Mouse (Mus musculus) embryonic facial prominence, embryonic 15.5 days (tissue): ENCODE data around the gene Cpm. TPM values are rescaled to one million over a fixed set of nuclear protein-coding genes. Genes with fewer than 3 reads are reported as not detected.

Source experiments
- ATAC-seq: fragments of 200-750 bp; cut with Nextera tagmentation; 2 replicates; pipeline ENCODE4 v1.8.0; 2017; ENCODE audit warnings: low read depth, moderate TSS enrichment; ENCODE audit not compliant: insufficient number of reproducible peaks, low FRiP score, low TSS enrichment
- H3K27ac ChIP-seq: fragments of 300-500 bp; sonication (generic); replicated peaks from 2 replicates; pipeline ENCODE4 v1.5.1; 2015; ENCODE audit warnings: mild to moderate bottlenecking, inconsistent platforms
- H3K27me3 ChIP-seq: fragments of 300-500 bp; sonication (generic); 2 replicates; pipeline ENCODE4 v1.6.1; 2015; ENCODE audit warnings: inconsistent platforms
- H3K36me3 ChIP-seq: fragments of 300-500 bp; sonication (generic); 2 replicates; pipeline ENCODE4 v1.6.1; 2015; ENCODE audit warnings: mild to moderate bottlenecking, inconsistent platforms
- H3K4me1 ChIP-seq: fragments of 300-500 bp; sonication (generic); 2 replicates; pipeline ENCODE4 v1.6.1; 2015; ENCODE audit warnings: inconsistent platforms
- H3K4me2 ChIP-seq: fragments of 300-500 bp; sonication (generic); replicated peaks from 2 replicates; pipeline ENCODE4 v1.6.1; 2015; ENCODE audit warnings: mild to moderate bottlenecking, inconsistent platforms
- H3K4me3 ChIP-seq: fragments of 300-500 bp; sonication (generic); replicated peaks from 2 replicates; pipeline ENCODE4 v1.5.1; 2015; ENCODE audit warnings: mild to moderate bottlenecking, inconsistent platforms
- H3K9ac ChIP-seq: fragments of 300-500 bp; sonication (generic); 2 replicates; pipeline ENCODE4 v1.6.1; 2015; ENCODE audit warnings: inconsistent platforms
- H3K9me3 ChIP-seq: fragments of 300-500 bp; sonication (generic); replicated peaks from 2 replicates; pipeline ENCODE4 v1.6.1; 2016; ENCODE audit warnings: inconsistent platforms
- WGBS: fragments of 180-500 bp; shearing (Covaris S2); methylation state at CpG from one replicate; pipeline ENCODE4 v1.1.7; 2015; 5-methylcytosine and 5-hydroxymethylcytosine counted together
- polyA plus RNA-seq: library from polyadenylated mRNA; unstranded; fragments of >200 nt; fragmentation: Nextera tagmentation; extraction: Ambion mirVana; gene quantifications from 2 replicates; pipeline ENCODE4 v1.2.1, GENCODE M21; 2015

The Cpm gene
- polyA plus RNA-seq: 60.5 and 68.7 TPM in 2 replicates

DNA sequence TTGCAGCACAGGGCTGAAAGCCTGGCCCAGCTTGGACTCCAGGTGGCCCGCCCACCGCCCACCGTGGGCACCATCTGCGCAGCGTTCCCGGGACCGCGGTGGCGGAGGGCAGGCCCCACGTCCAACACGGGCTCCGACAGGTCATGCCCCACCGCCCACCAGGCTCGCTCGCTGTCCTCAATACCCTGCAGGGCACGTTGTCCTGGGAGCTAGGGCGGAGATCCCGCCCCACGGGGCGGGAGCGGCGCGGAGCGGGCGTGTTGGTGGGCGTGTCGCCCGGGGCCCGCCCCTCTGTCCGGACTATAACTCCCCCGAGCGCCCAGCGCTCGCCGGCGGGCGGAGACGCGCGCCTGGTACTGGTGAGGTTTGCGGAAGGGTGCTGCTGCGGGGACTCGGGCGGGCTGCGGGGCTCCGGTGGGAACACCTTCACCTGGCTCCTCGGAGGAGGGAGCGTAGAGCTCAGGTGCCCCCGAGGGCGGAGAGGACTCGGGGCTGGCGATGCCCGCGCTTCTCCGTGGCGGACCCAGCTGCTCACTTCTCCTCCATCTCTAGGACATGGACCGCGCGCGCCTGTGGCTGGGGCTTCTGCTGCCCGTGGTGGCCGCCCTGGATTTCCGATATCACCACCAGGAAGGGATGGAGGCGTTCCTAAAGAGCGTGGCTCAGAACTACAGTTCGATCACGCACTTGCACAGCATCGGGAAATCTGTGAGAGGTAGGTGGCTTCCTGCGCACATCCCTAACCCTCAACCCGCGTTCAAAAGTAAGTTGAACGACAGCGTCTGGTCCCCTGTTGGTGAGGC, at the start of gene Cpm:
Gene Cpm, plus strand, starts transcription at position 332 of the 803 bp plus-strand sequence.
- Histone ChIP-seq H3K4me1 (peaks cover 19% of the 10 kb centered on the region), H3K4me2 (peak within 1 kb of the TSS; percentile 95), H3K9ac (peak within 1 kb of the TSS; percentile 45), H3K27ac (no peak within 1 kb of the TSS), H3K36me3 (no peaks in the 10 kb centered on the region), H3K4me3 (peak within 1 kb of the TSS; percentile 63), H3K9me3 (no peaks in the 10 kb centered on the region), H3K27me3 (peaks cover 41% of the 10 kb centered on the region)
- ATAC-seq: peak; percentile 95
- whole genome bisulfite sequencing: under 1% methylated on average over 73 of the region's 73 CpGs

GRCm38 (mm10) chr10:117579771-117580284, 49.5 kb upstream of the Cpm start:
- Histone ChIP-seq H3K27me3 (no peaks in the 10 kb centered on the region), H3K9me3 (no peaks in the 10 kb centered on the region), H3K27ac (no peak overlapping the region), H3K4me2 (no peak overlapping the region), H3K36me3 (no peaks in the 10 kb centered on the region), H3K4me3 (no peak overlapping the region), H3K4me1 (peaks cover 4% of the 10 kb centered on the region; the same call in 1 of the 2 replicates), H3K9ac (no peak overlapping the region)
- 47% methylated on average over 9 of the region's 9 CpGs for WGBS
- no peak for ATAC-seq

DNA sequence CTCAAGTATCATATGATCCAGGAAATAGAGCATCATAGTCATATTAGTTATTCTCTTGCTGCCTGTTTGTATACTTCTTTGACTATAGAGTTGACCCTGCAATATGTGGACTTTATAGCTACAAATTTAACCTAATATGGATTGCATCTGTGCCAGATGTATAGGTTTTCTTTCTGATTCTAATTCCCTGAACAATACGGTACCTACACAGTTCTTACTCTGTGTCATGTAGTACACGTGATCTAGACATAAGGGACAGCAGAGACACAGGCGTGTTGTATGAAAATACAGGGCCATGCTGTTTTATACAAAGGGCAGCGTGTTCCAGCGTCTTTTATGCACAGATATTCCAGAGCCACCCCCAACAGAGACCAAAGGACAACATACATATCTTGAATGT, 48.9 kb upstream of the Cpm start:
- 75% methylated on average over 5 of the region's 5 CpGs for WGBS
- Histone ChIP-seq H3K9me3 (no peaks in the 10 kb centered on the region), H3K4me1 (peaks cover 4% of the 10 kb centered on the region; the same call in 1 of the 2 replicates), H3K9ac (no peak overlapping the region), H3K36me3 (no peaks in the 10 kb centered on the region), H3K27me3 (no peaks in the 10 kb centered on the region), H3K27ac (no peak overlapping the region), H3K4me2 (no peak overlapping the region), H3K4me3 (no peak overlapping the region)
- no peak for ATAC-seq

DNA sequence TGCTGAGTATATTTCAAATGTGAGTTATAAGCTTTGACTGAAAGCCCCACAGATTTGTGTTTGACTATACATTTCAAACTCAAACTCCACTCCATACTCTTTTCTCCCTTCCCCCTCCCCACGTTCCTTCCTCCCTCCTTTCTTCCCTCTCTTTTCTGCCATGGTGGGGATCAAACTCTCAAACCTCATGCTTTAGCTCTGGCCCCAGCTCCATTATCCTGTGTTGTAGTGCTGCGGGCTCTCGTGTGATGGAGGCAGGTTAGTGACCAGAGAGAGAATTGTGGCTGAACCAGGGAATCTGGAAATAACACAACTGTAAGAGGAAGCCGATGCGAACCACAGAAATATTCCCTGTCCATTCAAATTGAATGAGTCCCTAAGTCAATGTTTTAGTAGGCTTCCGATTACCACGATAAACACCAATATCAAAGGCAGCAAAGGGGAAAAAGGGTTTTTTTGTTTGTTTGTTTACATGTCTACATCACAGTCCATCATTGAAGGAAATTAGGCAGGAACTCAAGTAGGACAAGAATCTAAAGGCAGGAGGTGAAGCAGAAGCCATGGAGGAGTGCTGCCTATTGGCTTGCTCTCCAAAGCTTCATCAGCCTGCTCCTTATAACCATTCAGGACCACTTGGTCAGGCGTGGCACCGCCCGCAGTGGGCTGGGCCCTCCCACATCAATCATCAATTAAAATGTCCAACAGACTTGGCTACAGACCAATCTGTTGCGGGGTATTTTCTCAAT, 48.1 kb upstream of the Cpm start:
- H3K9ac ChIP-seq: no peak overlapping the region
- no peak for ATAC-seq
- WGBS: 87% methylated on average over 11 of the region's 11 CpGs
- H3K9me3 ChIP-seq: no peaks in the 10 kb centered on the region
- H3K27me3 ChIP-seq: no peaks in the 10 kb centered on the region
- H3K4me1 ChIP-seq: peaks cover 4% of the 10 kb centered on the region; the same call in 1 of the 2 replicates
- no peak overlapping the region for H3K4me2 ChIP-seq
- no peak overlapping the region for H3K27ac ChIP-seq
- H3K4me3 ChIP-seq: no peak overlapping the region
- H3K36me3 ChIP-seq: no peaks in the 10 kb centered on the region

GRCm38 (mm10) chr10:117581753-117582062, 47.6 kb upstream of the Cpm start:
- no peaks in the 10 kb centered on the region for H3K27me3 ChIP-seq
- 84% methylated on average over 3 of the region's 3 CpGs for WGBS
- no peaks in the 10 kb centered on the region for H3K36me3 ChIP-seq
- H3K27ac ChIP-seq: no peak overlapping the region
- H3K9ac ChIP-seq: no peak overlapping the region
- H3K4me3 ChIP-seq: no peak overlapping the region
- ATAC-seq: no peak
- no peaks in the 10 kb centered on the region for H3K9me3 ChIP-seq
- peaks cover 4% of the 10 kb centered on the region; the same call in 1 of the 2 replicates for H3K4me1 ChIP-seq
- no peak overlapping the region for H3K4me2 ChIP-seq

DNA sequence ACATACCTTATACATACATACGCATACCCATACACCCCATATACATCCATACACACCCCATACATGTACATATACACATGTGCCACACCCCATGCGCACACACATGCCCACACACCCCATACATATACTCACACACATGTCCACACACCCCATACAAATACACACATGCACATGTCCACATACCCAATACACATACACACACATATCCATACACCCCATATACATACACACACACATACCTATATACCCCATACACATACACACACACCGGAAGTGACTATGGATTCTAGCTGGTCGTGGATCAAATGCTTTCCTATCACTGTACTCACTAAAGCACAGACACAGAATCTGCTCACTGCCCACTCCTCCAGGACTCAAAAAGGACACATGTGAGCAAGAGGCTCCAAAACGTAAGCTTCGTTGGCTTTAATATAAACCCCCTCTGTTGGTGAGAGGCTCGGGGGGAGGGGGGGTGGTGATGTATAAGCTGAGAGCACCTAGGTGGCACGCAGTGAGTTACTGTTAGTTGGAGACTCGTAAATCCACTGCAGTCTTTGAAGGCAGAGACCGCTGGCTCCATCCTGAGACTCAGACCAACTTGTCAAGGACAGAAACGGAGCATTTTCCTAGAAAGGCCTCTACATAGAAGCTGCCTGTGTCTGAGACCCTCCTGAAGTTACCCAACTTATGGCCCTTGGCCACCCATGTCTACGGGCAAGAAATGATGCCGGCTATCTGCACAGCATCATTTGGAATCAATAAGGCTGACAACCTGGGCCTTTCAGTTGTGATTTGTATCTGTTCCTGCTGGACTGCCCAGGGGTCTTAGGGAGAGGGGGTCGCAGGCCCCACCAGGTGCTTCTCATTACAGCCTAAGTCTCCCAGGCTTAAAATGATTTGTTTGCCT, 45.9 kb upstream of the Cpm start:
- WGBS: 53% methylated on average over 14 of the region's 14 CpGs
- Histone ChIP-seq H3K36me3 (no peaks in the 10 kb centered on the region), H3K27ac (no peak overlapping the region), H3K9ac (no peak overlapping the region), H3K4me2 (no peak overlapping the region), H3K9me3 (no peaks in the 10 kb centered on the region), H3K4me3 (no peak overlapping the region), H3K27me3 (no peaks in the 10 kb centered on the region), H3K4me1 (peaks cover 4% of the 10 kb centered on the region; the same call in 1 of the 2 replicates)
- no peak for ATAC-seq

DNA sequence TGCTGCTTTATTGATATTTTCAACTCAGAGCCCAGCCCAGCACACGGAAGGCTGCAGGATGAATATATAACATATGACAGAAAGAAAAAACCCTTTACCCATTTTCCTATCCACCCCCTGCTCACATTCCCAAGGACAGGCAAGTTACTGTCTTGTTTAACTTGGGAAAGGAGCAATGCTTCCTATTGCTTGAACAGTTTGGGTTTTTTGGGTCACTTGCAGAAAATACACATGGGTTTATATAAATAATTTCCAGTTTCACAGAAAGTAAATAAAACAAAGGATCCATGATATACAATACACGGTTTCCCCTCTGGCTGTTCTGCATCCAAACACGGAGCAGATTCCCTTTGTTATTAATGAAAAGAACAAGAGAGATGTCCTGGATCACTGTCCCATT, 45.2 kb upstream of the Cpm start:
- H3K4me3 ChIP-seq: no peak overlapping the region
- 28% methylated on average over 3 of the region's 3 CpGs for WGBS
- no peak for ATAC-seq

DNA sequence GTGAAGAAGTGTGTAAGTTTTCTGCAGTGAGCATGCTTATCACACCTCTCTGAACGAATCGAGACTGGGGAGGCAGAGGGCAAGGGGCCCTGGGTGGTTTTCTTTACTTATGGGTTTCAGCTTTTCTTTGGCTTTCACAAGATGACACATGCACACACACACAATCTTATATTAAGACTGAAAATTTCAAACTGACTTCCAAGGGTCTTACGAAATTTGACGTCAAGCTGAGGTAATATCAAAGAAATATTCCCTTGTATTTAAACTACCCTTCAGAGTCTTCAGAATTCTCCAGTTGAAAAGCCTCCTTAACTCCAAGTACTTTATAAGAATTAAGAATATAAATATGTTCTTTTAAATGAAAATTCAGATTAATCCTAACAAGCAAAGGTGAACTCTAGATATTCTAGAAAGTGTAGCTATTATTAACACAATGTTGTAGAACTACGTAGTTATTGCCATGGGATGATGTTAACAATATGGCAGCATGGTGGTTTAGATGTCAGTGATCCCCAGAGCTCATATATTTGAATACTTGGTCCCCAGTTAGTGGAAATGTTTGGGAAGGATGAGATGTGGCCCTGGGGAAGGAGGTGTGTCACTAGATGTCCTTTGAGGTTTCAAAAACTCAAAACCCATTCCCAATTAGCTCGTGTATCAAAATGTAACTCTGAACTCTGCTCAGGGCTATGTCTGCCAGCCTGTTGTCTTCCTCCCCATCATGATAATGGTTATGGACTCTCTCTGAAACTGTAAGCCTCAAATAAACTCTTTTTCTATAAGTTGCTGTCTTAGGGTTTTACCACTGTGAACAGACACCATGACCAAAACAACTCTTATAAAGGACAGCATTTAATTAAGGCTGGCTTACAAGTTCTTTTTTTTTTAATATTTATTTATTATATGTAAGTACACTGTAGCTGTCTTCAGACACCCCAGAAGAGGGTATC, 44.5 kb upstream of the Cpm start:
- Histone ChIP-seq H3K27ac (no peak overlapping the region), H3K9ac (no peak overlapping the region), H3K36me3 (no peaks in the 10 kb centered on the region), H3K9me3 (no peaks in the 10 kb centered on the region), H3K27me3 (no peaks in the 10 kb centered on the region), H3K4me1 (peaks cover 4% of the 10 kb centered on the region; the same call in 1 of the 2 replicates), H3K4me3 (no peak overlapping the region), H3K4me2 (no peak overlapping the region)
- ATAC-seq: no peak
- 73% methylated on average over 6 of the region's 6 CpGs for WGBS

More for the DNA sequence above, 45.2 kb upstream of the Cpm start:
- H3K9me3 ChIP-seq: no peaks in the 10 kb centered on the region
- no peak overlapping the region for H3K9ac ChIP-seq
- H3K36me3 ChIP-seq: no peaks in the 10 kb centered on the region
- peaks cover 4% of the 10 kb centered on the region; the same call in 1 of the 2 replicates for H3K4me1 ChIP-seq
- no peaks in the 10 kb centered on the region for H3K27me3 ChIP-seq
- no peak overlapping the region for H3K27ac ChIP-seq
- H3K4me2 ChIP-seq: no peak overlapping the region

DNA sequence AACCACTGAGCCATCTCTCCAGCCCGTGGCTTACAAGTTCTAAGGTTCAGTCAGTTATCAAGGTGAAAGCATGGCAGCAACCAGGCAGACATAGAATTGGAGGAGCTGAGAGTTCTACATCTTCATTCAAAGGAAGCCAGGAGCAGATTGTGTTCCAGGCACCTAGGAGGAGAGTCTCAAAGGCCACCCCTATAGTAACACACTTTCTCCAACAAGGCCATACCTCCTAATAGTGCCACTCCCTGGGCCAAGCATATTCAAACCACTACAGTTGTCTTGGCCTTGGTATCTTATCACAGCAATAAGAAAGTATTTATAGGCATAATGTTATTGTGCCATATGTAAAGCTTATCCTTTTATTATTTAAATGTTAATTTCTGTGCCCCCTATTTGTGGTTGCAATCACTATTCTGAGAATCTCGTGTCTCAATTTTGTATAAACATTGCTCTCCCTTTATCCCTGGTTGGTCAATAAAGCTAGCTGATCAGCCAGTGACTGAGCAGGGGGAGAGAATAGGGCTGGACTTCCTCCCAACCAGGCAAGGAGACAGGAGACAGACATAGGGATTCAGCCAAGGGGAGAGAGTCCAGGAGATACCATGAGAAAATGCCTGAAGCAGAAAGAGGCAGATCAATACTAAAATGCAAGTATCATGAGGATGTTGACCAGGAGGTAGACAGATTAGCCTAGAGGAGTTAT, 43.5 kb upstream of the Cpm start:
- Histone ChIP-seq H3K9ac (no peak overlapping the region), H3K9me3 (no peaks in the 10 kb centered on the region), H3K27ac (no peak overlapping the region), H3K4me2 (no peak overlapping the region), H3K27me3 (no peaks in the 10 kb centered on the region), H3K36me3 (no peaks in the 10 kb centered on the region), H3K4me1 (peaks cover 4% of the 10 kb centered on the region; the same call in 1 of the 2 replicates), H3K4me3 (no peak overlapping the region)
- no peak for ATAC-seq
- WGBS: 69% methylated on average over 2 of the region's 2 CpGs
